Mouse (Mus musculus): Measurements from ENCODE around the gene Mmp8.

DNA sequence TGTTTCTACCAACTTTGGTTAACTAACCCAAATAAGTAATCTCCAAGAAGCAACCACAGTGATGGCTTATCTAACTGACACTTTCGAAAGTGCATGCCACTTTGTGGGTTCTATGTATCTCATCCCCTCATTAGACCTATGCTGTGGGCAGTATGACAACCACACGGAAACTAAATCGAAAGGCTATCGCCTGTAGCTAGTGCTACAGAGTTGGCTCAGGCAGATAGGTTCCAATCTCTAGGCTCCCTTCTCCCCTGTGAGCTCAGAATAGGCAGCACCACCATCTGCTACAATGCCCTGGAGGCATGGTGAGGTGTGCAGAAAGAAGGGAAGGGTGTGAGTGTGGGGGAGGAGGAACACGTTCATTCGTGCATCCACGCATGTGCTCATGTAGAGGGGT lies 13.9 kb downstream of the Mmp8 start:
- TF ChIP-seq EP300 (IDR thresholded peaks at IDR 0.05; ENCODE audit: low read depth): no peak
- no peak for TF ChIP-seq CTCF (IDR thresholded peaks at IDR 0.05; ENCODE audit: low read depth)

All from heart, postnatal 0 days (tissue).